Mouse (Mus musculus): Measurements from ENCODE around the gene C1ql4.
"Not testable (repeated sequence)": the region's sequence is repeated elsewhere in the genome, so short reads cannot be mapped to it uniquely, and the experiment has no call there.

The C1ql4 gene

DNA sequence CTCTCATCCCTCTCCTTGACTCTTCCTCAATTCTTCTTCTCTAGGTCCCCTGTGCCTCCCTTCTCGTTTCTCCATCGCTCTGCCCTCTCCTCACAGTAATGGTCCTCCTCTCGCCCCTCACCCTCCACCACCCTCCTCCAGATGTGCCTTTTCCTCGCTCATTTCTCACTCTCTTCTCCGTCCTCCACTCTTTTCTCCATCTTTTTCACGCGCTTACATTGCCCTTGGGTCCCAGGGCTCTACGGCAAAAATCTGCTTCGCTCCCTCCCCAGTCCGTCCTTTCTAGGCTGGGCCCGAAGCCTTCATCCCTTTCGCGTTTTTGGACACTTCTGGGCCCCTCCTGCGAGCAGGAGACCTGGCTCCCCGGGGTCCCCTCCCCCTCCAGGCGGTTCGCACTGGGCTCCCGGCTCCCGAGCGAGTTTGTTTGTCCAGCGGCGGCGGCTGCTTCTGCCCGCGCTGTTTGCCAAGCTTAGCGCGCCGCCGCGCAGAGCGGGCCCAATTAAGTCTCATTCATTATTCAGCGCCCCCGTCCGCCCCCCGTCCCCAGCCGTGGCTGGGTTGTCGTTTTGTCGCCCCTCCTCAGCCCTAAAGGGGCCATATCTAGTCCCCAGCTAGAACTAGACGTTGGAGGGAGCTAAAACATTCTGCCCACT is 10.3 kb upstream of the C1ql4 start:
- DNase-seq = peak; percentile 54

DNA sequence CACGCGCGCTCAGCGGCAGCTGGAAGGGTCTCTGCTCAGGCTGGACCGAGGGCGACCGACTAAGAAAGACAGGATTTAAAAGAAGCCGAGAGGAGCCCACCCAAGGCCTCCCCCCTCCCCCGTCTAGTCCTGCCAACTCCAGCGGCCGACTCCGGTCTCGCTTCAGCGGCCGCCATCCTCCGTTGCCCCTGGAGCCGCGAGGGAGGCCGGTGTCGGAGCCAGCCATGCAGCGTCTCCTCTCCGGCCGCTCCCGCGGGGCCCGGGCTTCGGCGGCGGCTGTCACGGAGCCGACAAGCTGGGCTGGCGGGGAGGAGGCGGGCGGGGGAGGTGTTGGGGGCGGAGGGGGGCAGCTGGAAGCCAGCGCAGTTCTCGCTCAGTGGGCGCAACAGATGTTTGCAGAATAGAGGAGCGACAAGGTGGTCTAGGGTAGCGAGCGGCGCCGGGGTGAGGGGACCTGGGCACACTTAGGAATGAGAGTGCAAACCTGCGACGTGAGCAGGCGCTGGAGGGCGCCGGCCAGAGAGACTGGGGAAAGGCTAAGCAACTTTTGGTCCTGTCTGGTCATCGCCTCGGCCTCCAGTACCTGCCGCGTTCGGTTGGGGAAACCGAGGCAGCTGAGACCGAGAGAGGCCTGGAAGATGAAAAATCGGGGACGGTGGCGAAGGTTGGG is 9.3 kb upstream of the C1ql4 start:
- no peak for DNase-seq

DNA sequence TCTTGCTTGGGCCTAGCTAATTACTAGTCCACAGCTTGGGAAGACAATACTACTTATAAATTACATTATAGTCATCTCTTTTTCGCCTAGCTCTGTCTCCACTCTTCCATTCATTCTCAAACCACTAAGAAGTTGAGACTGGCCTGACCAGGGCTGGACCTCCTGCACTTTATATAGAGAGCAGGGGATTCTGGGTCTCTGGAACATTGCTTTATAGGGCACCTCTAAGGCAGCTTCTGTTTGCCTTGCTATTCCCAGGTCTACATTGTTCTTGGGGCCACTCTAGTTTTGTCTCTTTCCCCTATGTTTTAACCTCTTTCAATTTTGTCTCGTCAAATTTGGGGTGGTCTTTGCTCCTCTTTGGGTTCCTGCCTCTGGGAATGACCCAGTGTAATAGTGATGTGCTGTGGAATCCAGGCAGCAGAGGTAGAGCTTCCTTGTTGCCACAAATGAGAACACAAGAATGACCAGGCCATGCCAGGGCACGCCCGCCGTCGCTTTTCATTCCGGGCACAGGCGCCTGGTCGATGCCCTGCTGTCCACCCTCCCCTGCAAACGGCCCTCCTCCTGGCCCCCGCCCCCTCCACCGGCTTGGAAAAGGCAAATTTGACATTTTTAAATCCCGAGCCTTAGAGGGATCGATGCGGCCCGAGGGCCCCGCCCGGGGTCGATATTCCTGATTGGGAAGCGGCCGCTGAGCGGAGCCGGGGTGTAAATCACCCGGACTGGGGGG is 8.6 kb upstream of the C1ql4 start:
- DNase-seq = no peak

DNA sequence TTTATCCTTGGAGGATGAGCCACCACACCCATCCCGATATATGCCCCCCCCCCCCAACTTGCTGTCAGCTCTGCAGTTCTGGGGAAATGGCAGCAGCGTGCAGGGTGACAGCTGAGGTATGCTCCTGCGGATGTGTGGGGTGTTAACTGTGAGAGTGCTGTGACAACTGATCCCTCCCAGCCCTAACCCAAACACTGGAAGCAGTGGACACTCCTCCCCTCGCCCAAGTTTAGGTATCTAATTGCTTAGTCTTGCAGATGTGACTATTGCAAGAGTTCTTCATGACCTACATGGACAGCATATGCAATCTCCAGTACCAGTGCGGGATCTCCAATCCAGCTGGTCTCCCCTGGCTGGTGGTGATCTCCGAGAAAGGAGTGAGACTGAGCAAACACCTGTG is 7.7 kb upstream of the C1ql4 start:
- no peak for DNase-seq

DNA sequence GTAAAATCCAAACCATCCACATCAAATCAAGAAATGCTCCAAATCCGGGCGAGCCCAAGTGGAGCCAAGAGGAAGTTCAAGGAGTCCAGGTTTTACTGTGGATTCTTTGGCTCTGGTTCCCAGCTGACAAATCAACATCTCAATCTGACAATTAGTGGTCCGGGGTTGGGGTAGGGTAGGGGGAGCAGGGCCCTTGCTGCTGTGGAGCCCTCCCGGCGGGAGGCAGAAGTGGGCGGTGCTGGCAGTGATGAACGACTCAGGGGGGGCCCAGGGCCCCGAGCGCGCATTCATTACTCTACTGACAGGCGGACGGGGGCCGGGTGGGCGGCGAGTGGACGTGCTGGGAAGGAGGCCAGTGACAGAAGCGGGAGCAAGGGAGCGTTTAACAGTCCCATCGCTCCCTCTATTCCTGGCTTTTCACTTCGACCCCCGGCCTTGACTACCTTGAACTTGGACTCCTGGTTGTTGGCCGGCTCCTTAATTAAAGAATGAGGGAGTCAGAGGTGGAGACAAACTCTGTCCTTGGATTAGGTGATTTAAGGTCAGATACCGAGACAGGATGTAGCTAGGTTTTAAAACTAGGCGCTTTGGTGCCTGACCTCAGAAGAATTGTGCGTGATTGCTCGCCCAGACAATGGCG is 7.1 kb upstream of the C1ql4 start:
- no peak for DNase-seq

DNA sequence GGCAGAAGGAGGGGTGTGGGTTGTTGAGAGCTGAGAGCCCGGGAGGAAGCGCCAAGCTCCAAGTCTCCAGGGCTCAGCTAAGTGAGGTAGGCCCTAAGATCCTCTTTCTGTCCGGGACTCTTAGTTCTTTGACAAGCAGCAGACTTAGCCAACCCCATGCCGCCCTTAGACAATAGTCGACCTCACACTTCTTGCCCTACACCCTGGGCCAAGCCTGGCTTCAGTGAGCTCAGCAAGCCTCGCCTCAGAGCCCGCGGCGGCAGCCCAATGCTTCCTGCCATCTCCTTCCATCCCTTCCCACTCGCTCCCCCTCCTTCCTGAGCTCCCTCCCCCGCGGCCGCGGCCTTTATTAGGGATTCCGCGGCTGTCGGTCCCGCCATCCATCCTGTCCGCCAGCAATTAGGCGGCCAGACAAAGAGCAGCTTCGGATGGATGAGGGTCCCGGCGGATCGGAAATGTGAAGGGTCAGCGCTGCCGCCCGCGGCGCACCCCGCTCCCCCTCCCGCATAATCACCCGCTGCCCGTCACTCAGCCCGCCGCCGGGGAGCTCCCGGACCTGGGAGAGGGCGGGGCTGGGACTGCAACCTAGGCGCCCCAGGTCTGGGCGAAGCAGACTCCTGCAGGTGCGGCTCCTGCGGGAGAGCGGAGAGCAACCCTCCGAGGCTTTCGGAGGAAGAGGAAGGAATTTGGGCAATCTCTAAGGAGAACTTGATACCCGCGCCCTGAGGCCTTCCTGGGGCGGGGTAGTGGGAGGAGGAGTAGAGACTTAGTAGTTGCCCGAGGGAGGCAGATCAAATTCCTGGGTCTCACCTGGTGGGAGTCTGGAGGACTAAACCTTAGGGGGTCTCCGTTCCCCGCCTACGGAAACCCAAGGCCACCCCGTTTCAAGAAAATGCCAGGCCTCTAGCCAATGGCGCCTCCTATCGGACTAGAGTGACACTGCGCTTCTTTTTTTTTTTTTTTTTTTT is 6.0 kb upstream of the C1ql4 start:
- DNase-seq = peak; percentile 60

DNA sequence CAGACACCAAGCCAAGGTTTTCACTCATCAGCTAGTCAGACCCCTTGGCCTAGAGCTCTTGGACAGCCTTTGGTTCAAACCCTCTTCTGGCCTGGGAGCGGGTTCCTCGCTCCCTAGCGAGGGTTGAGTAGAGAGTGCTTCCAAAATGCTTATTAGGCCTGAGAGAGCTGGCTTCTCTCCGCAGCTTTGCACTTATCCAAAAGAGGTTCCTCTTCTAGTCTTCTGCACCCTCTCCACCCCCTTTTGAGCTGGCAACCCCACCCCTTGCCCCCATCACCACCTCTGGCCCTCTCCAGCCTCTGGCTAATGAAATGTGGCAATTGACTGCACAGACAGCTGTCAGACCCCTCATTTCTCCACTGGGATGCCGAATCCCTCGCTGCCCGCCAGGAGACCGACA is 5.3 kb upstream of the C1ql4 start, which contains the start of gene Dnajc22:
Dnajc22 (plus strand) TSS at position 301 of the 400 bp plus-strand sequence.
- no peak for DNase-seq

DNA sequence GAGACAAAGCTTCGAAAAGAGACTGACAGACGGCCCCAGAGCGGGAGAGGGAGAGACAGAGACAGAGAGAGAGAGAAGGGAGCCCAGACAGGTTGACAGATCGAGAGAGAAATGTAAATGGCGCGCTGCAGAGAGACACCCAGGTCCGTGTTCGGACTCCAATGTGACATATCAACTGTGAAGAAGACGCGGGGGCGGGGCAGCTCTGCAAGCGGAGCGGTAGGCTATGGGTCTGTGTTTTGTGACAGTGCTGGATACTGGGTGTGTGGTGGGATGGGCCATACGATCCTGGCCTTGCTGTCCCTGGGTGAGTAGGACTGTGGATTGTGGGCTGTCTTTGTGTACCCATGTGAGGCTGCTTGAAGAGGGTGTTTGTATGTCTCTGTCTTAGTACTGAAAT is 1.5 kb upstream of the C1ql4 start:
- no peak for DNase-seq

DNA sequence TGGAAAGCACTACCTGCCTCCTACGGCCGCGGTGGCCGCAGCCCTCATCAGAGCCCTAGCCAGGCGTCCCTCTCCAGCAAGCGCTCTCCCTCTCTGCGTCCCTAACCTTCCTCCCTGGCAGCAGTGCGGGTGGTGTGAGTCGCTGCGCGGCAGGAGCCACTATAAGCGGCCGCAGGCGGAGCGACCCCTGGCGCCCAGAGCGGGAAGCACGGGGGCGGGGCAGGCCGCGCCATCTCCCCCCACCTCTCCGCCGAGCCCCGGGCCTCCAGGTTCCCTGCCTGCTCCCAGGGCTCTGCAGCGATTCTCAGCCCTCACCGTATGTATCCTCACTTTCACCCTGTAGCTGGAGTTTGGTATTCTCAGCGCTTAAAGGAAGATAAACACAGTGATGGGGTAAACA is 675 bp upstream of the C1ql4 start:
- peak; percentile 88 for DNase-seq

DNA sequence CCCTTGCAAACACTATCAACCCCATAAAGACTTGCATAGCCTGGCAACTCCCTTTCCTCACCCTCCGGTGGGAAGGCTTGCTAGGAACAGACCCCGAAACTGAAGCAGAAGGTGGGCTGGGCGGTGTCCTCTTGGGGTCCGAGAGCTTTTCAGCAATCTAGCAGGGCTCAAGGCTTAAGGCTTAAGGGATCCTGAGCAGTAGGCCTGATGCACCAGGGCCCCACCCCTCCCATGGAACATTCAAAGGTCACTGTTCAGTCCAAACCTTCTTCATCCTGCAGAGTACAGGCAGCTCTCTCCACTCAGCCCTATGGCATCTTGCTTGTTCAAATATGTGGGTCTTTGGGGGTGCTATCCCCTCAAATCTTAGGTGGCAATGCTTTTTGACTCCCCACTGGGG is 1.6 kb downstream of the C1ql4 start:
- DNase-seq = no peak

DNA sequence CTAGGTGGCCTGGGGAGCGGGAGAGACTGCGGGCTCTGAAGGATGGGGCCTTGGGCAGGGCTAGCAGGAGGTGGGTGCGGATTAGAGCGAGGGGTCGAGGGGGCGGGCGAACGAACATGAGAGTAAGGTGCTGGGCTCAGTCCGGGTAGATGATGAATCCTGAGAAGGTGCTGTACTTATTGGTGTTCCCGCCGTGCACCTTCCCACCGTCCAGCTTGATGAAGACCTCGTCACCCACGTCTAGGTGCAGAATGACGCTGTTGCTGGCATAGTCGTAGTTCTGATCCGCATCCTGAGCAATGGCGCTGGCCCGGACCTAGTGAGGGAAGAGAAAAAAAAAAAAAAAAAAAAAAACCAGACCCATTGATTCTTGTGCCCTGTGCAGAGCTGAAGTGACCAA is 3.0 kb downstream of the C1ql4 start:
- no peak for DNase-seq

DNA sequence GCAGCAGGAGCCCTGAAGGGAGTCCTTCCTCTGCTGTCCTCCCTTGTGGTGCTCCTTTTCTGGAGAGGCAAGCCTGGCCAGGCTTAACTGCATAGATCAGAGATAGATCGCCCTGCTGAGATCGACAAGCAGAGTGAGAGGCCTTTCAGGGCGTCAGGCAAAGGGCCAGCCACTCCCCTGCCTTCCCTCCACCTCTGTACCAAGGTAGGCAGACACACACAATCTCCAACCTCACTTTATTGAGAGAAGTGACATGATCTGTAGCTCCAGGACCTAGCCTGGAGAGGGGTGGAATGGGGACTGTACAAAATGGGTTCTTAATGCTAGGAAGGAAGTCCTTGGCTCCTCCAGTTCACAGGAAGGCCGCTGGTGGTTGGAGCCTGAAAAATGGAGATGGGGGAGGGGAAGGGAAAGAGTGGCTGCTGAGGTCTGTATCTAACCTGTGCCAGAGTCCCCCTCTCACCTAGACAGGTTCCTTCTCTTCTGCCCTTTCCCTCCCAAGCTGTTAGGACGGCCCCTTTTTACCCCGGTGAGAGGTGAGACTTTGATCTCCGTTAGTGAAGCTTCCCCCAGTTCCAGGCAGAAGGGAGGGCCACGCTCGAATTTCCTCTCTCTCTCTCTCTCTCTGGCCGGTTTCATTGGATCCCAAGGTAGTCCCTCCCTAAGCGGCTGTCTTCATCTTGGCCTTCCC is 3.6 kb downstream of the C1ql4 start:
- no peak for DNase-seq

DNA sequence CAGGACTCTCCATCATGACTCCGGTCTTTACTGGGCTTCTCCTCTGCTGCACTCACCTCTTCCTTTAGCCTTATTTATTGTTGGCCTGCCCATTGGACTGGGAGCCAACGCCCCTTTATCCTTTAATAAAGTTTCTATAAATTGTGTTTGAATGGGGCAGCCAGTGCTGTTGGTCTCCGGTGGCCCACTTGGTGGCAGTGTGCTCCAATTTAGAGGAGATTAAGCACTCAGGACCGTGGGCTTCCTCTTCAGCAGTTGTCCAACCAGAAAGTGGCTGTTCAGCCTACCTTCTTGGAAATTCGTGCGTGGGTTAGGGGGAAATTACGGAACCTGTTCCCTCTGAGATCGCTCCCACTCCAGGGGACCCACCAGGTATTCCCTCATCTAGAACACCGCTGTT is 4.4 kb downstream of the C1ql4 start:
- peak; percentile 76 for DNase-seq

DNA sequence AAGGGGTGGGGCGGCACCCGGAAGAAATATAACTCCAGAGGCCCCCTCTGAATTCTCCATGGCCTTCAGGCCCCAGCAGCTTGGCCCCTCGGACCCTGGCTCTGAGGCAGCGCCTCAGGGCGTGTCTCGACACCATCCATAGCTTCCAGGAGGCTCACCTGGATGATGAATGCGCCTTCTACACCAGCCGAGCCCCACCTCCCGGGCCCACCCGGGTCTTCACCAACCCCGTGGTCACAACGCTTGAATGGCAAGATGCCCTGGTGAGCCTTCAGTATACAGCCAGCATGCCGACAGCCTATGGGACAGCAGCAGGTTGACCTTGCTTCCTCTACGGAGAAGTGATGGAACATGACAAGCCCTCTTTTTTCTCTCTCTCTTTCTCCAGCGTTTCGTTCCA is 4.8 kb downstream of the C1ql4 start:
- DNase-seq = no peak

DNA sequence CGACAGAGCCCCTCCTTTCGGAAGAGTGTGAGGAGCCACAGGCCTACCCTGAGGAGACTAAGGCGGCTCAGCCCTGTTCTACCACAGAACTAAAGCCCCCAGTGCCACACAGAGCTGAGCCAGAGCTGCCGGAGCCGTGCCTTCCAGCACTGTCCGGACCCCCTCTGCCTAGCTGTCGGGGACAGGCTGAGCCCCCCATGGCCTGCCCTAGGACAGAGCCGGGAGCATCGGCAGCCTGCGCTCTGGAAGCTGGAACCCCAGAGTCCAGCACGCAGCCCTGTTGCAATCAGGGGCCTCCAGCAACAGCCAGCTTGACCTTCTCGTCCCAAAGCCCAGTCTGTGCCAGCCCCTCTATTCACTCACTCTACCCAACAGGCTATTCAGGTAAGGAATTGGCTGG is 5.3 kb downstream of the C1ql4 start:
- no peak for DNase-seq

DNA sequence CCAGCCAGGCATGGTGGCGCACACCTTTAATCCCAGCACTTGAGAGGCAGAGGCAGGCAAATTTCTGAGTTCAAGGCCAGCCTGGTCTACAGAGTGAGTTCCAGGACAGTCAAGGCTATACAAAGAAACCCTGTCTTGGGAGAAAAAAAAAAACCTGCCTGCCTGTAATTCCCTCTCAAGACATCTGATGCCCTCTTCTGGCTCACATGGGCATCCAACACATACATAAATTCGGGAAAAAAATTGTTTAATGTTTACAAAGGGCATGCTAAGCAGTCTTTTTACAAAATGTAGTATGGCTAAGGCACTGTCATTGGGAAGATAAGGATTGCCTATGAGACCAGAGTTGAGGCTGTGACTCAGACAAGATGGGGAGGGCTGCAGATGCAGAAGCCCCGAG is 7.8 kb downstream of the C1ql4 start:
- no peak for DNase-seq

DNA sequence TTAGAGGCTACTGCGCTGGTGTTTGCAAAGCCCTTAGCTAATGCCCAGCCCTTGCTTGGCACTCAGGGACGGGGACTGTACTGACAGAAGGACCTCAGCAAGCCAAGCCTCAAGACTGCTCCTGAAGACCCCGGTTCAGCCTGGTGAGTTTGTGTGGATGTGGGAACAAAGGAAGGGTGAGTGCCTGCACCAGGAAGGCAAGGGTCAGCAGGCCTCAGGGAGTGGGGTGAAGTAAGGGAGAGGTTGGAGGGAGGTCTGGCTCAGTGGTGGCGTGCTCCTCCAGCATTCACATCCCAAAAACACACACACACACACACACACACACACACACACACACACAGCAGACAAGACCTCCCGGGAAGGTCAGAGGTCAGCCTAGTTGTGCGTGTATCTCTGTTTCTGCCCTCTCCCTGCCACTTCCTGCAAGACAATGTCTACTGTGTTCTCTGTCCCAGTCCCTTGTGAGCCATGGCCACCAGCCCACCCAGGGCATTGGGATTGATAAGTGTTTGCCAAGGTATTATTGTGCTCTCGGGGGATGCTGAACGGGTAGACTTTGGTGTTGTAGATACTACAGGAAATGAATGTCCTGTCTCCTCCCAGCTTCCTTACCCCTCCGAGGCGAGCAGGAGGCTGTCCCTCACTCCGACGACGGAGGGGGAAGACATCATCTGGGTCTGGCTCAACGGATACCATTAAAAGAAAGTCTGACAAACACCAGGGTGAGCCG is 9.3 kb downstream of the C1ql4 start:
- no peak for DNase-seq

DNA sequence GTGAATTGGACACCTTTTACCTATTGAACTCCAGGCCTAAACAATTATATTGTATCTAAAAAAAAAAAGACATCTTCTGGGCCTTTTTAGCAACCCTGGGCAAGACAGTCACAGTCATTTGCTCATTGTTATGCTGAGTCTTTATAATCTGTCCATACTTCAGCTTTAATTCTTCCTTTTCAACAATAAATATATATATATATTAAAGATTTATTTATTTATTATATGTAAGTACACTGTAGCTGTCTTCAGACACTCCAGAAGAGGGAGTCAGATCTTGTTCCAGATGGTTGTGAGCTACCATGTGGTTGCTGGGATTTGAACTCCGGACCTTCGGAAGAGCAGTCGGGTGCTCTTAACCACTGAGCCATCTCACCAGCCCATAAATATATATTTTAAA is 11.6 kb downstream of the C1ql4 start:
- not testable (repeated sequence) for DNase-seq

DNA sequence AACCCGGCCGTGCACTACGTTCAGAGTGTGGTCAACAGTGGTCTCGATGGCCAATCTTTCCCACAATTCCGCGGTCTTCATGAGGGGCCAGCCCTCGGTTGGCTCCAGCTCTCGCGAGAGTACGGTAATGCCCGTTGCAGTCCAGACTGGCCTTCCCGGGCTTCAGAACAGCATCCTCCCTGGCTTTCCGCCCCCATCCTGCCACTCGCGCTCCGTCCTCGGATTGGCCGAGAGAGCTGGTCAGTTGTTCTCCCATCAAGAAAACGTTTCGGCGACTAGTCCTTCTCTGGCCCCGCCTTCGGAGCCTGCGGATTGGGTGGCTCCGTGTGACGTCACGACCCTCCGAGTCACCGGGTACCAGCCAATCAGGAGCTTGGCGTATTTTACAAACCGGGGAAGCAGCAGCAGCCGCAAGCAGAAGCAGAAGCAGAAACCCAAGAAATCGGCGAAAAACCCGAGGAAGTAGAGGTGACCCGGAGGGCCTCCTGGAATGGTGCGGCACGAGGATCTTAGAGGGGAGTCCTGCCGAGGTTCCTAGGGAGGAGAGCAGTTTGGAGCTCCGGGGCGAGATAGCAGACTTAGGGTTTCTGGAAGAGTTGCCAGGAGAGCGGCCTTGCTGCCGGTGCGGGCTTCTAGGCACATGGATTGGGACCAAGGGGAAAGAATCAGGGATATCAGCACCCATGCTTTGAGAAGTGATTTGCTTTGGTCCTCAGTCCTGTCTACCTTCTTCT is 12.8 kb downstream of the C1ql4 start:
- peak; percentile 98 for DNase-seq

DNA sequence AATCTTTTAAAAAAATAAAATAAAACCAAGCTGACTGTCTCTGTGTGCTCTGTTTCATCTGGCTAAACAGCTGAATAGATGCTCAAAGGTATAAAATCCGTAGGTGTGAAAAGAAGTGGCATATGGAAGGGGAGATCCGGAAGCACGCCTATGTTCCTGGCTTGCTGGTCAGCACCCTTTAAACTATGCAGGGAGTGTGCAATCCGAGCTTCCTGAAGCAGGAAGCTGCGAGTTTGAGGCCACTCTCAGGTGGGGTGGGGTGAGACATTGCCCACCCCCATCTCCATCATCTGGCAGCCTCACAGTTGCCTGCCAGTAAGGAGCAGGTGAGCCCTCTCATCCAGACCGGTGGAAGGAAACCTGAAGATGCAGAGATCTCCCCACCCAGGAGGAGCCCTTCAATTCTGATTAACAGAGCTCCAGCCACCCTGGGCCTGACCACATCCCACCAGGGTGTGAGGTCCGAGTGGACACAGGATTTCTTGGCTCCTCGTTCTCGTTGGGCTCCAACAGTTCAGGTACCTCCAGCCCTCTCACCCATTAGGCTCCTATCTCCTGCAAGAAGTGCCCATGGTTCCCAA is 13.5 kb downstream of the C1ql4 start, which contains the start of gene Troap:
Troap (plus strand) TSS at position 557 of the 581 bp plus-strand sequence.
- no peak for DNase-seq
